Mouse (Mus musculus) left cerebral cortex, adult 2 months (tissue): ENCODE data around the gene Atm. TPM values are rescaled to one million over a fixed set of nuclear protein-coding genes. Genes with fewer than 3 reads are reported as not detected.
A peak's percentile ranks its signal among the peaks of the same experiment; 100 is the strongest.

ENCODE experiments used
- DNase-seq, 2 experiments: peaks; one replicate each; pipeline ENCODE4 v3.0.0; 2021 to 2022; ENCODE audit warnings: low spot score in 2 of 2, mixed read lengths in 1 of 2; ENCODE audit errors: extremely low spot score in 1 of 2
- H3K27ac ChIP-seq: fragments of 200-600 bp; 2 replicates; pipeline ENCODE4 v1.8.1; 2022
- H3K4me3 ChIP-seq: fragments of 200-600 bp; 2 replicates; pipeline ENCODE4 v1.8.1; 2022
- CTCF ChIP-seq: fragments of 200-600 bp; IDR thresholded peaks from 2 replicates; pipeline ENCODE4 v1.8.1; 2022; ENCODE audit warnings: antibody characterized with exemption, mild to moderate bottlenecking, moderate library complexity
- intact Hi-C: fragments of 180-260 bp; cut with DNase I; formaldehyde crosslinking; loops from one replicate; pipeline ENCODE4 v1.15.1; 2025
- microRNA-seq, 2 experiments: library from miRNA; unstranded; fragments of <30 nt; microRNA quantifications; one replicate each; pipeline ENCODE4 v1.2.0; 2021
- total RNA-seq, 2 experiments: library from RNA; stranded (reverse); gene quantifications; 2 replicates each; pipeline ENCODE4 v1.2.3; 2021

Gene Atm
- total RNA-seq, 2 experiments from 2014 or later = 16.8 to 20.2 TPM

- Histone ChIP-seq H3K4me3 (no peak overlapping the region), H3K27ac (no peak overlapping the region)
- intact Hi-C loops = no loop called here
- no peak for DNase-seq
- no peak for TF ChIP-seq CTCF
Measured at GRCm38 (mm10) chr9:53404050-53404752, 132.3 kb downstream of the Atm start.

- TF ChIP-seq CTCF = no peak
- intact Hi-C loops = no loop called here
Measured at GRCm38 (mm10) chr9:53402991-53403390, 133.5 kb downstream of the Atm start.

GRCm38 (mm10) chr9:53402291-53402711 lies 134.2 kb downstream of the Atm start, which contains the start of gene 4930550C14Rik:
TSS of gene 4930550C14Rik (plus strand) at chr9:53402325.
- DNase-seq = no peak
- 0 out of 2 replicates have a peak within 1 kb of the TSS, but pooled peaks have one; percentile 10 for H3K27ac ChIP-seq

More at GRCm38 (mm10) chr9:53402991-53403390, 133.5 kb downstream of the Atm start:
- H3K4me3 ChIP-seq = no peak overlapping the region
- DNase-seq = no peak
- no peak overlapping the region for H3K27ac ChIP-seq

GRCm38 (mm10) chr9:53401146-53401545 lies 135.4 kb downstream of the Atm start:
- DNase-seq = no peak
- TF ChIP-seq CTCF = no peak
- intact Hi-C loops = no loop called here
- Histone ChIP-seq H3K27ac (no peak overlapping the region), H3K4me3 (no peak overlapping the region)

More at GRCm38 (mm10) chr9:53402291-53402711, 134.2 kb downstream of the Atm start, which contains the start of gene 4930550C14Rik:
- intact Hi-C loops = no loop called here
- 0 out of 2 replicates have a peak within 1 kb of the TSS, but pooled peaks have one; percentile 1 for H3K4me3 ChIP-seq
- TF ChIP-seq CTCF = no peak; the same call in 1 of the 2 replicates

- TF ChIP-seq CTCF = no peak
- DNase-seq = no peak
- H3K4me3 ChIP-seq = no peak overlapping the region
- intact Hi-C loops = no loop called here
- H3K27ac ChIP-seq = no peak overlapping the region
Measured at GRCm38 (mm10) chr9:53400696-53401095, 135.8 kb downstream of the Atm start.

- DNase-seq = no peak
- TF ChIP-seq CTCF = no peak
- peak overlapping the region; percentile 30; the same call in 1 of the 2 replicates for H3K27ac ChIP-seq
- H3K4me3 ChIP-seq = no peak overlapping the region
- intact Hi-C loops = loop anchor here (5.0 kb wide), 1 partner anchor 97 kb away; the partner anchor contains the start of gene Exph5
Measured at GRCm38 (mm10) chr9:53399537-53399936, 137.0 kb downstream of the Atm start.

- DNase-seq = peak; percentile 37 to 44
- Histone ChIP-seq H3K4me3 (no peak overlapping the region), H3K27ac (no peak overlapping the region)
- TF ChIP-seq CTCF = peak; percentile 53
- intact Hi-C loops = loop anchor here (1.0 to 5.0 kb wide), 2 partner anchors 96 to 144 kb away; partner anchors contain the start of gene Exph5
Measured at GRCm38 (mm10) chr9:53398388-53398700, 138.2 kb downstream of the Atm start.

GRCm38 (mm10) chr9:53397685-53398387 lies 138.7 kb downstream of the Atm start:
- intact Hi-C loops = loop anchor here (1.0 to 5.0 kb wide), 2 partner anchors 96 to 144 kb away; partner anchors contain the start of gene Exph5
- no peak for TF ChIP-seq CTCF
- DNase-seq = no peak
- Histone ChIP-seq H3K27ac (no peak overlapping the region; the same call in 1 of the 2 replicates), H3K4me3 (no peak overlapping the region)

- Histone ChIP-seq H3K4me3 (no peak overlapping the region), H3K27ac (no peak overlapping the region)
- no peak for TF ChIP-seq CTCF
- intact Hi-C loops = no loop called here
- DNase-seq = no peak
Measured at GRCm38 (mm10) chr9:53390136-53390535, 146.4 kb downstream of the Atm start.

Small RNA genes lying within 50 kb of the gene (microRNA-seq; reads per million reads assigned to microRNA genes)
- 0 reads per million in 2 experiments for gene Mir130c

Other genes with a start within 250 kb of the Atm start
- 10 to 100 TPM; 27.4 to 33.4 TPM for gene Exph5, start 235.1 kb downstream of the Atm start, total RNA-seq
- 1 to 10 TPM; 6.2 to 6.5 TPM for gene Kdelc2, start 152.7 kb downstream of the Atm start, total RNA-seq
- gene 4930550C14Rik, start 134.4 kb downstream of the Atm start, total RNA-seq = under 1 TPM in 1 of 2 experiments, not detected in 1; 0.16 TPM
- 10 to 100 TPM; 17.8 to 20.0 TPM for gene Npat, start 307 bp upstream of the Atm start, total RNA-seq
- 10 to 100 TPM; 59.6 to 60.6 TPM for gene Acat1, start 73.6 kb upstream of the Atm start, total RNA-seq
- gene Cul5, start 133.3 kb upstream of the Atm start, total RNA-seq = 10 to 100 TPM; 53.3 to 54.2 TPM
- gene Rab39, start 169.5 kb upstream of the Atm start, total RNA-seq = 1 to 10 TPM; 1.8 TPM
- 1 to 10 TPM; 2.8 to 3.1 TPM for gene Slc35f2, start 234.8 kb upstream of the Atm start, total RNA-seq